Mouse (Mus musculus) retina, postnatal 1 day (tissue): ENCODE measurements around the gene Sfrp4.
"Not testable (repeated sequence)": the region's sequence is repeated elsewhere in the genome, so short reads cannot be mapped to it uniquely, and the experiment has no call there.

Source experiments
- DNase-seq: peaks from one replicate; pipeline ENCODE4 v3.0.0-alpha.2; 2012

Sfrp4 gene

DNA sequence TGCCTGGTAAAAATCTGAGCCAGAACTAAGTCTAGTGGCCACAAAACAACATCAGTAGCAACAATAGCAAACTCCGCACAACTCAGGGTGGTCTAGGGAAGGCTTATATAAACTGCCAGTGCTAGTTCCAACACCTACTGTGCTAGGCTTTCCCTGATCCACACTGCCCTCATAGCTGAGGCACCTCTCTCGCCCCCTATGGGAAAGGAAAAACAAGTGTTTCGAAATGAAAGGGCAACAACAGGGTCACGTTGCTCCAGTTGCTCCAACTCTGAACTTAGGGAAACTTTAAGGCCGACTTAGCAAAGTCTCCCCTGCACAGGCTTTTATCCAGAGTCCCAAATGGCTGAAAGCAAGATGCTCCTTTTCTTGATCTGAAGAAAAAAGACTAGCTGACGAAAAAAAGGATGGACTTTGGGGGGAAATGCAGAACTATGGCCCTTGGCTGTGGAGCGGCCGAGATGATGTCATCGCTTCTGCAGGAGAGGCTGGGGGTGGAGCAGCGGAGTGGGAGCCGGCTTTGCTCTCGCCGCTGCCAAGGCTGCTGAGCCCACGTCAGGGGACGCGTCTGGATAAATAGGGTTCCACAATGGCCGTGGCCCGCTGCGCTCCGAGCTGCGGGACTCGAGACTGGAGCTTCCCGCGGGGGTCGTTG is at the start of gene Sfrp4:
Gene Sfrp4 (plus strand): TSS at position 532 of the 655 bp plus-strand sequence.
- peak; percentile 84 for DNase-seq

DNA sequence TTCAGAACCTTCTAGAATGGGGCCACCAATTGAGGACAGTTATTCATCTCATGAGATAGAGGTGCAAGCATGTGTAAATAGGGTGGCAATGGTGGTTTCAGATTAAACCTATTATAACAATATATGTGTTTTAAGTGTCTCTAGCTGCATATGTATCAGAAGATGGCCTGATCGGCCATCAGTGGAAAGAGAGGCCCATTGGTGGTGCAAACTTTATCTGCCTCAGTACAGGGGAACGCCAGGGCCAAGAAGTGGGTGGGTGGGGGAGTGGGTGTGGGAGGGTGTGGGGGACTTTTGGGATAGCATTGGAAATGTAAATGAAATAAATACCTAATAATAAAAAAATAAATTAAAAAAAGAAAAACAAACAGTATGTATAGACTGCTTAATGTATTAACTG is 48.2 kb upstream of the Sfrp4 start:
- not testable (repeated sequence) for DNase-seq

DNA sequence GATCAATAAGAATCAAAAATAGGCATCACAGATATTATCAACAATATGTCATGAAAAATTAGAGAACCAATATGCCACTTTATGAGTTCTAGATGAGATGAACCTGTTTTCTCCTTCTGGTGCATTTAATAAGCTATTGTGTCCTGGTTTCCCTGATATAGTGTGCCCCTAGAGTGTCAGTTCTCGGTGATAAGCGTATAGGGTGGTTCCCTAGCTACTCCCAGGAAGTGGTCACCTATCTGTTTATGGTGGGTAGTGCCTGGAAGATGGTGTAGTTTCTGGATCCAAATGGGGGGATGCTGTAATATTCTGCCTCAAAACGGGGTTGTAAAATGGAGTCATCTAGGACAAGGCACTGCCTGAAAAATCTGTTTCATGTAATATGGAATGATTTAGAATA is 47.0 kb upstream of the Sfrp4 start:
- no peak for DNase-seq

DNA sequence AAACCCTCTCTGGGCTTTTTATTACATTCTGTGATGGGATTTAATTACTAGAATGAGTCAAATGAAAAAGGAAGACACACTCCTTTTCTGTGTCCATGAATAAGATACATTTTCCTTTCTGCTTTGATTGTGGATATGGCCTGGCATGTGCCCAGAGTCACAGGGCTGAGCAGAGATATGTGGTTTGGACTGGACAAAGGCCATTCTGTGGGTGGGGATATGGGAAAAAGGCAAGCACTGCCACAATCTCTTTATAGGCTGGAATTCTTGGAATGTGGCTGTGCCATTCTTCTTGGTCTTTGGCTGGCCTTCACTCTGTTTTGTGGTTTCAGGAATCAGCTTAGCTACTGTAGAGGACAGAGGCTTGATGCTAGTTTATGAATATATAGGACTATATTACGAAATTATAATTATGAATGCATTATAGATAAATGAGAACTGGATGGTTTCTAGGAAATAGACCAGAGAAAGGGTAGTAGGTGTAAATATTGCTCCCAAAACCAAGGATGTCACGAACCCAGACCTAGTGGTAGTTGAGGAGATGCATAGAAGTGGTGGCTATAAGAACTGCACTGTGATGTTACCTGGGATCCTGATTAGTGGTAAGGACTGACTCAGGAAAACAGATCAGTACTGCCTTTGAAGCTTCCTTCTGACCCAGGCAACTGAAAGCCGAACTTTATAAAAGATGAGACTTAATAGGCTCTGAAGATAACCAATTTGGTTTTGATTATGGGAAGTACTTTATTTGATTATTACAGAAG is 31.7 kb upstream of the Sfrp4 start:
- no peak for DNase-seq

DNA sequence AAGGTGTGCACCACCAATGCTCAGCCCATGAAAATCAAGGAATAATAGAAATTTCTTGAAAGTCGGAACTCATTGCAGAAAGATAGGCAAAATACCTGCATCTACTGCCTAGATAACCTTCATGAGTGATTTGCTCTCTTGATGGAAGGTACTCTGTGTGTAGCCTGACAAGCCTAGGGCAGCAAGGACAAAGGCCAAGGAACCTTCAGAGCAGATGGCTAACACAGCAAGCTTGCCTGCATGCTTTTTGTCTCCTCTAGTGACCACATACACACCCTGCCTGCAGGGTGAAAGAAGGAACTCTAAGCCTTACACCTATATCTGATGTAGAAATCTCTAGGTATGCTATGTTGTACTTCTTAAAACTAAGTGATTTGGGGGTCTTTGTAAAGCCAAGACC is 27.8 kb upstream of the Sfrp4 start:
- DNase-seq = no peak

DNA sequence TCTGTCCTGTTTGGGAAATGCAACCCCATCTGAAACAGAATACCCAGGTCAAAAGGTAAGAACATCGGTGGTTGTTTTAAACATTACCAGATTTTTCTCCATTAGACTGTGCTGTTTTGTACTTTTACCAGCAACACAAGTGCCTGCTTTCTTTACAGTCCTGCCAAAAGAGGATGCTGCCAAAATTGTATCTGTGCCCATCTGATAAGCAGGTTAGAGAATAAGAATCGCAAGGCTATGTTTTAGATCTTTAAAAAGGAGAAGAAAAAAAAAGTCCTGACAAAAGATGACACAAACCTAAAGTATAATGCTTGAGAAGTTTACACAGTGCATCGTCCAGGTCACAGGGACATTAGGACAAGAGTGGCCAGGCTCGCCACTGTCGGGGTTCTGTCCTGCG is 23.7 kb upstream of the Sfrp4 start:
- no peak for DNase-seq

DNA sequence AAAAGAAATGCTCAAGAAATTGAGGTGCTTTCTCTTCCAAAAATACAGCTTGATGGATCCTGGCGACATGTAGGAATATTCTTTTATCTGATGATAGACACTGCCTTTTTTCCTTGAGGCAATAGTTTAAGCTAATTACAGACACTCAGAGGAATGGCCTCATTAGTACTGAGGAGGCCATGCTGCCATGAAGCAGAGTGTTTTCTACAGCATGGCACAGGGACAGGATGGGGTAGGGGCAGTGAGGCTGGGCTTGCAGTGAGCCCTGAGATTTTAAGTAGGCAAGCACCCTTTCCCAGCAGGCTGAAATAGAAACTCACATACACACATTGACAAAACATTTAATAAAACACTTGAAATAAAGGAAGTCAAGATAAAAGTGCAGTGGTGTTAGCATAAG is 20.4 kb upstream of the Sfrp4 start:
- no peak for DNase-seq

DNA sequence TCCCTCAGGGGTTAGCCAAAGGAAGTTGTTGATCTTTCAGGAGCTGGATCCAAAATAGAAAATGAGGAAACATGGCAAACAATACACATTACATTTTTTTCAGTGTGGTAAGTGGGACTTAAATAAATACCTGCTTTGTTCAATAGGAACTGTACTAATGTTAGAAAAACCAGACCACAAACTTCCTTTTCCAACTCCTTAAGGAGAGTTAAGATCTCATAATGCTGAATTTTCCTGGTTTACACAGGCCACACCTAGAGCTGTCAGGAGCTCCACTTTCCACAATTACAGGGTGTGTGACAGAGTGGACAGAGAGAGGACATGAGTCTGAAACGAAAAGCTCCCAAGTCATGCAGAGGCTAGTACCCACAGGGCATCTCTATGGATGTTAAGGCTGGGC is 19.2 kb upstream of the Sfrp4 start:
- no peak for DNase-seq

DNA sequence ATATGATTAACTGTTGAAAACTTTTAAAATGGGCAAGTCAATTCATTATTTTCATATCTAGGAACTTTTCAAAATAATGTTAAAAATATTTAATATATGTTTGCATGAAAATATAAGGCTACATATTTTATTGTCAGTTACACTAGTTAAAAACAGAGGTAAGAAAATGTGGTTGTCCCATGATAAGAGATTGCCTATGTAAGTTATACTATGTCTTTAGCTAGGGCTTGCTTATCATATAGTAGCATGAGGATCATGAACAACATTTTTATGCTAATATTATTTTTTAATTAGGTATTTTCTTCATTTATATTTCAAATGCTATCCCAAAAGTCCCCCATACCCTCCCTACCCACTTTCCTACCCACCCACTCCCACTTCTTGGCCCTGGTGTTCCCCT is 18.0 kb upstream of the Sfrp4 start:
- DNase-seq = no peak

DNA sequence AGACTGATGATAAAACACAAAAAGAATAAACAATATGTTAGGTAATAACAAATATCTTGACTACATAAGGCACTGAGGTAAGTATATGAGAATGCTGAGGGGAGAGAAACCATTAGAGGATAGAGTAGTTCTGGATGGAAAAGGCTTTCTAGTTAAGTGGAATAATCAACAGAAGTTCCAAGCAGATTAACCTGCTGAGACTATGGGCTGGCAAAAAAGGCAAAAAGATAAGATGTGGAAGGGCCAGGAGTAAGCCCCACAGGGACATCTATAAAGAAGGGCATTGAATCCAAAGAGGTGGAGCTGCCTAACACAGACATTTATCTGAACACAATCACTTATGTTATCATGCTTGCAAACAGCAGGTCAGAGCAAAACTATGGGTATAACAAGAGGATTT is 14.8 kb upstream of the Sfrp4 start:
- no peak for DNase-seq

DNA sequence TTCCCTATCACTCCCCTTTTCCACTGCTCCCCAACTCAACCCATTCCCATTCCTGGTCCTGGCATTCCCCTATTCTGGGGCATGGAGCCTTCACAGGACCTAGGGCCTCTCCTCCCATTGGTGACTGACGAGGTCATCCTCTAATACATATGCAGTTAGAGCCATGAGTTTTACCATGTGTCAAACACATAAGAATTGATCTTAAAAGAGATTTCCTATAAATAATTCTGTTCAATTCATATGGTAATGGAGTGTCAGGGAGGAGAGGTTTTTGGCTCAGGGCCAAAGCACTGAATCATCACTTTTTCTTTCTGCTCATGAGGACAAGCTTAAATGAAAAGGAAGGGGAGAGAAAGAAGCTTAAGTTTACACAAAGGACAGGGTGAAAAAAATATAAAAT is 10.6 kb upstream of the Sfrp4 start:
- peak; percentile 38 for DNase-seq

DNA sequence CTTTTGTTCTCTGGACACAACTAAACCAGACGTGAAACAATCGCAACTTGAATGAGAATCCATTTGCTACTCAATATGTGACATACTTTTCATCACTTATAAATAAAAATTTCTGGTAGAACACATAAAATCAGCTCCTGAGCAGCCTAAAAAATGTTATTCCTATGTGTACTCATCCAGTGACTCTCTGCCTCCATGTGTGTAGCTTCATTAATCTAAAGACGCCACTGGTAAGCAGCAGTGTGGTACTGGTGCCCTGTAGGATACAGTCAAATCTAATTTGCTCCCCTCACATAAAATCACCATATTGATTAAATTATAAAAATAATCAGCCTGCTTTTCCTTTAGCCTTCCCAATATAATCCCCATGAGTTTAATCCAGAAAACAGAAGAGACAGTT is 9.9 kb upstream of the Sfrp4 start:
- DNase-seq = no peak

DNA sequence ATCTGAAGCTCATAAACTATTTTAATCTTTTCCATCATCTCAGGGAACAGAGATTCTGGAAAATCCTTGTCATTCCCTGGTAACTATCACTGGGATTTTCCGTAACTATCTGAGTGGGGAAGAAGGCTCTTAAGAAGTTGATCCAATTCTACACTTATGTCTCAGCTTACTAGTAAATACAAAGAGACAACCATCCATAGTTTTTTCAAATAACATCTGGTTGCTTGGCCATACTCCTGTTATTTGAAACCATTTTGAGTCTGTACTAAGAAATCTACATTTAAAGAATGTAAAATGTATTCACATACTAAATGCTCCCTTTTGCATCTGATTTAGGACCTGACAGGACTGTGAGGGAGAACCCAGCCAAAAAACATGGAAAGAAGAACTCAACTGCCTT is 9.5 kb upstream of the Sfrp4 start:
- no peak for DNase-seq

DNA sequence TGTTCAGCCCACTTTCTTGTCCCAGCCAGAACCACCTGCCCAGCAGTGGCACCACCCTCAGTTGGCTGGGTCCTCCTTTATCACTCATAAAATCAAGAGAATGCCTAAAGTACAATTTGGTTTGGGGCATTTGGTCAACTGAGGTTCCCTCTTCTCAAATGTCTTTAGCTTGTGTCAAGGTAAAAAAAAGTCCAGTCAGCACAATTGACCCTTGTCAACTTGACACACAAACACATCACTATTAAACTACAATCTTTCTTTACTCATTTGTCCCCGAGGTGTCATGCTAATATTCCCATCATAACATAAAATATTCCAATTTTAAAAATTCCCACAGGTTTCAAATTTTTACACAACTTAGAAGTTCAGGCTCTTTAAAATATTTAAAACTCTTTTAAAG is 8.6 kb upstream of the Sfrp4 start:
- DNase-seq = no peak

DNA sequence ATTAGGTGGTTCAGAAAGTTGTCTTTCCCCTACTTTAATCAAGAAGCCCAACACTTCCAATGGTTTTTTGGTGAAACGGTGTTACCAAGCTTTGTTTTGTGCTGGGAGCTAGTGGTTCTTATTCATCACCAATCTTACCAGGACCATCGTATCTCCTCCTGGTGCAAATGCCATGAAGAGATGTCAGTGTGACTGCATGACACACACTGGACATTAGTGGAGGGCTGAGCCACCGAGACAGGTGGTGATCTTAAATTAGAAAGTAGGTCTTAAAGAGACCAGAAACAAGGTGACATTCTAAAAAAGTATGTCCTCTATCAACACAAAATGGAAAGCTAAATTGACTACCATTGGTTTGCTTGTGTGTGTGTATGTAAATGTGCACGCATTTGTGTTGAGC is 4.8 kb upstream of the Sfrp4 start:
- DNase-seq = no peak

DNA sequence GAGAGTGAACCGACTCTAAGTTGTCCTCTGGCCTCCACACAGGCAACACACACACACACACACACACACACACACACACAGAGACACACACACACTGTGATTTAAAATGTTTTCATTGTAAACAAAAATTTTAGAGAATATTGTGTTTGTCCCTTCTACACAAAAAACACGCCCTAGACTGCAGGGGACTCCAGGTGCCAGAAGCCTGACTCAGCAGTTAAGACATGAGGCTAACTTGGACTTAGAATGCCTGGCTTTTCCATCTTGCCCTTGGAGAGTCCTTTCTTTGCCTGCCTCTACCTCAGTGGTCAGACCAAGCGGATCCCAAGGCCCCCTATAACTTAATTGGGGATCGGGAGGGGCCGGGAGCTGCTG is 4.1 kb upstream of the Sfrp4 start:
- no peak for DNase-seq

DNA sequence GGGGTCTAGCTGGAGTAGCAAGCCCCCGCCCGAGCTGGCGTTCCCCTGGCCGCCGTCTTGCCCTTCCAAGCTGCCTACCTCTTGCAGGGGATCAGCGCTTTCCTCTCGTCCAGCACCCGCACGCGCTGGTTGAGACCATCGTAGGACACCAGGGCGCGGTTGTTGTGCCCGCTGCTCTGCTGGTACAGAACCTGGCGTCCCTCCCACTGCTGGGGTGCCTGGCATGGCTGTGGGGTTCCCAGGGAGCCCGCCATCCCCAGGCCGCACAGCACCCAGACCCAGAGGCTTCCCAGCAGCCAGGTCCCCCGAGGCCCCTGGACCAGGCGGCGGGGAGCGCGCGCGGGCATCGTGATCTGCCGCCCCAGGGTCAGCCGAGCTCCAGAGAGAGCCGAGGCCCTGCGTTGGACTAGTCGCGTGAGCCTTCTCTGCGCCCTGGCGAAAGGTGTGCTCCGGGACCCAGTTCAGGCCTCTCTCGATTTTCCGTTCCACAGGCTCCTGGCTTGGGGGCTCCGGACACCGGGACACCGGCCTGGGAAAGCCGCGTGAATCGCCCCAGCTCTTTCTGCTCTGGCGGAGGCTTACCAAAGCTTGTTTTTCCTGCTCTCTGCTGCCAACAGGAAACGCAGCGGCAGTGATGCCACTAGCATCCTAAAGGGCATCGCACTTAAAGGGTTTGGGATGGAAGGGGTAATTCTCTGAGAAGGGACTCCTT is 3.5 kb upstream of the Sfrp4 start, which contains the start of gene Epdr1:
Gene Epdr1 (minus strand): TSS at position 712 of the 712 bp plus-strand sequence.
- peak; percentile 91 for DNase-seq

DNA sequence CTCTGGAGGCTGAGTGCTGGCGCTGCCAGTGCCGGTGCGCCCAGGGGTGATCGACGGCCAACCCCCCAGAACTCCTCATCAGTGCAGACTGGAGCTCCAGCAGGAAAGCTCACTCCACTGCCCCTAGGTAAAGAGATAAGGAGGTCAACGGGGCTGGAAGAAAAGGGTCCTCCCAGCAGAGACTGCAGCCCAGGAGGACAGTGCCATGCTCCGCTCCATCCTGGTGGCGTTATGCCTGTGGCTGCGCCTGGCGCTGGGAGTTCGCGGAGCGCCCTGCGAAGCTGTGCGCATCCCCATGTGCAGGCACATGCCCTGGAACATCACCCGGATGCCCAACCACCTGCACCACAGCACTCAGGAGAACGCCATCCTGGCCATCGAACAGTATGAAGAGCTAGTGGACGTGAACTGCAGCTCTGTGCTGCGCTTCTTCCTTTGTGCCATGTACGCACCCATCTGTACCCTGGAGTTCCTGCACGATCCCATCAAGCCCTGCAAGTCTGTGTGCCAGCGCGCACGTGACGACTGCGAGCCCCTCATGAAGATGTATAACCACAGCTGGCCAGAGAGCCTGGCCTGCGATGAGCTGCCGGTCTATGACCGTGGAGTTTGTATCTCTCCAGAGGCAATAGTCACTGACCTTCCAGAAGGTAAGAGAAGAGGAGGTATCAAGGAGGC is 463 bp downstream of the Sfrp4 start:
- peak; percentile 53 for DNase-seq

DNA sequence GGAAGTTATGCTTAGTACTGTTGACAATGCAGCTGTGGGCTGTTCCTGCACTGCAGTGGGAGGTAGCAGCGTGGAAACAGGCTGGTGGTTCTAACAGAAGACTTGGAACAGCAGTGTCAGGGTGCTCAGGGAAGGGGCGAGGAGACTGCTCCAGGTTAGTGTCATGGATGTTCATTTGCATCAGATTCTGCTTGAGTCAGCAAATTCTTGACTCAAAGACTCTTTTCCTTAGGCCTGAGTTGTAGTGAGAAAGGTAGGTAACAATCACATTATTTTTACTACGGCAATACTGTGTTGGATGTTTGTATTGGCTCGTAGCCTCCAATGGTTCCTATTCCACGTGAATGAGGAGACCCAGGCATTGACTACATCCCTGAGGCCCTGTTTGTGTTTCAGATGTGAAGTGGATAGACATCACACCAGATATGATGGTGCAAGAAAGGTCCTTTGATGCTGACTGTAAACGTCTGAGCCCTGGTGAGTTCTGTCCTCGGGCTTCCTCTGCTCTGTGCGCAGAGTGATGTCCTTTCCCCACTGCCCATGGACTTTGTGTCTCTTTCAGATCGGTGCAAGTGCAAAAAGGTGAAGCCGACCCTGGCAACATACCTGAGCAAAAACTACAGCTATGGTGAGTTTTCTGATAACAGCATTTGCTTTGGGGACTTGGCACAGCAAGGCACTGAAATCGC is 1.9 kb downstream of the Sfrp4 start:
- no peak for DNase-seq

DNA sequence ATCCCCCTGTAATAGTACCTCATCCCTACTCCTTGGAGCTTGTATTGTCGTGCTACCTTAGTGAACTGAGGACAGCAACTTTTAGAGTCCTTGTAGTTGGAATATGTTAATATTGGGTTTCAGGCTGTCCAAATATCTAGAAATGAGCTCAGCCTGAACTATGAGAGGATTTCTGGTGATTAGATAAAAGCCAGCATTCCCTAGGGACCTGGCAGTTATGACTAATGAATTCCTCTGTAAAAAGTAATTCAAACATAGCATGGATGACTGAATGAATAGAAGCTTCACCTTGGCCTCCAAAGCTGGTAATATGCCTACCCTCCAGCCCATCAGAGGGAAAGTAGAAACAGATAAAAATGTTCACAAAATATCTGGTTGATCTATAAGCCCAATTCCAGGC is 3.6 kb downstream of the Sfrp4 start:
- DNase-seq = no peak

DNA sequence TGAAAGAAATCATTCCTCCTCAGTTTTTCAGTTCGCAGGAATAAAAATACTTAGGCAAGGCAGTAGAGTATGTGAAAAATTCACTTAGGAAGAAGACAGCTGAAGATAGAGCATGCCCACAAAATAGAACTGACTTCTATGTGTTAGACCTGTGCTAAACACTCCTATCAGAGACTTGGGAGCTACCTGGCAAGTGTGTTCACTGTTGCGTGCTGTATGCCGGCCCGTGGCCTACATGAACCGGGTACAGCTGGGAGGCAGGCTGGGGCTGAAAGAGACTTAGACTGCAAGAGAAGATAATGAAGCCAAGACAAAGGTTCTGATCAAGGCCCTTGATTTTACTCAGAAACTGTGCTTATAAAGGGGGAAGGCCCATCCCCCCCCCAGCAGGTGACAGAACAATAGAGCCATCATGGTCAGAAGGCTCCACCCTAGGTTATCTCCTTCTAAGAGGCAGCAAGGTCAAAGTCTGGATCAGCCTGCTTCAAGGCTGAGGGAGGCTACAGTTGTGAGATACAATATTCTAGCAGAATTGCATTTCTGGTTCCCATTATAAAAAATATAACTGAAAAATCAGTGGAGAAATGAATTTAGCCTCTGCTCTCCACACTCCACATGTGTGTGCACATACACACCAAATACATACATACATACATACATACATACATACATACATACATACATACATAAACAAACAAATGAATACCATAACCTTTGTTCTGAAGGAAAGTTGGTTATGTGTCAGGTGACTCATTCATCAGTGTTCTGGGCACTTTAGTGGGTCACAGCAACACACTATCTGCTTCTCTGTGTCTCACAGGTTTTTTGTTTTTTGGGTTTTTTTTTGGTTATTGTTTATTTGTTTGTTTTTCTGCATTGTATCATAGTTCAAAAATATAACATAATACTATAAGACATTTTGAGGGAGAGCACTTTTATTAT is 8.1 kb downstream of the Sfrp4 start:
- DNase-seq = no peak

DNA sequence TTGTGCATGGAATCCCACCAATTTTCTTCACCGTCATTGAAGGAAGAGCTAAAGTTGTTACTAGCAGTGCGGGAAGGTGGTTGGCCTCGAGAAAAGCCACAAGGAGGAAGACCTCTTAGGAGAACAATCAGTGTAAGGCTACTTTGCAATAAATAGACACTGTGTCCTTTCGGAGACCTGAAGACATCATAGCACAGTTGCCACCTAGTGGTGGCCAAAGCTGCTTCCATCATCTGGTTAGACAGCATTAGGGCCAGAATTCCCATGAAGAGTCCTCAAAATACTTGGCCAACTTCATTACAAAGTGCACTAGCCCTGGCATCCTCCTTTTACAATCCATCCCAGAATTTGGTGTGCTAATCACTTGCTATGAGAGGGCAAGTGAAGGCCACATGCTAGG is 13.2 kb downstream of the Sfrp4 start:
- peak; percentile 49 for DNase-seq
